Mouse (Mus musculus) heart, postnatal 4 days (tissue): ENCODE data around the gene Rufy4. TPM values are rescaled to one million over a fixed set of nuclear protein-coding genes. Genes with fewer than 3 reads are reported as not detected.

Experiments
- DNase-seq: peaks from one replicate; pipeline ENCODE4 v3.0.0; 2021
- total RNA-seq, 2 experiments: library from RNA; stranded (reverse); gene quantifications; 2 replicates each; pipeline ENCODE4 v1.2.3; 2021

Rufy4 gene
- total RNA-seq, 2 experiments from 2014 or later, result 1.1 to 1.2 TPM

DNA sequence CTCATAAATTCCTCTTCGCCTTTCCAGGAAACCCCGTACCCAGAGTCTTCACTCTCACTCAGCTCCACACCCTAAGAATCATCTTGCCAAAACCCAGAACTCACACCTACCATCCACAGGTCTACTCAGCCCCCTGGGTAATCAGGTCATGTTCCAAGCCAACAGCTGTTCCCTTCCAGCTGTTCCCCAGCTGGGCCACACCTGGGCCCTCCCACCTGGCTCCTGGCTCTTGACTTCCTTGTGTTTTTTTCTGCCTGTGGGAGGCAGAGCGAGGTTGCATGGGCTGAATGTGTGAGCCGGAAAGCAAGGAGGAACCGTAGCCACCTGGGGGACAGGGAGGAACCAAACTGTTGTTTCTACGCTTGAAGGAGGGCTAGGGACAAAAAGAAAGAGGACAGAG is 19.1 kb upstream of the Rufy4 start:
- DNase-seq, result no peak

DNA sequence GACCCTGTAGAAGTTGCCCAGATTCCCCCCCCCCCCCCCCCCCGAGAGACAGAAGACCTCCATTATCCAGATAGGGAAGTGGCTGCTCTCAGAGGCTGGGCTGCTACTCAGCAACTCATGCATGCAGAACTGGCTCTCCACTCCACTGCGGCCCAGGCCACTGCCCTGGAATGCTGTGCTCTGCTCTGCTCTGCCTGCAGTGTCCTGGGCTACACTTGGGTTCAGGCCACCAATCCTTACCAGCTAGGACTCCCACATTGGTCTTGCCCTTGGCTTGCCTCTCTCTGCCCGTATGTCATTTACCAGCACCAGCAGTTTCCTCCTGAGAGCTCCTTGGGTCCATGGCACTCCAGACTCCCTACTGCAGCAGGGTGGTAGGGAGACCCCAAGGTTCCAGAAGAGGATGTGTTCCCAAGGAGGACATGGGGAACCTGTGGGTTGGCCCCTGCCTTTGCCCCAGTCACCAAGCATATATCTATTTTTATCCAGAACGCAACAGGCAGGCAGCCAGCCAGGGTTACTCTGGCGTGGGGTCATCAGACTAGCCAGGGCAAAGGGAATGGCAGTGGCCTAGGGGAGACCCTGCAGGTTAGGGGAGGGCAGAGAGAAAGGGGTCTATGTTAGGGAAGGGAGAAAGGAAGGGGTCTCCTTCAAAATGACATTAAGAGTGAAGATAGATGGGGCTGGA is 17.3 kb upstream of the Rufy4 start:
- no peak for DNase-seq

DNA sequence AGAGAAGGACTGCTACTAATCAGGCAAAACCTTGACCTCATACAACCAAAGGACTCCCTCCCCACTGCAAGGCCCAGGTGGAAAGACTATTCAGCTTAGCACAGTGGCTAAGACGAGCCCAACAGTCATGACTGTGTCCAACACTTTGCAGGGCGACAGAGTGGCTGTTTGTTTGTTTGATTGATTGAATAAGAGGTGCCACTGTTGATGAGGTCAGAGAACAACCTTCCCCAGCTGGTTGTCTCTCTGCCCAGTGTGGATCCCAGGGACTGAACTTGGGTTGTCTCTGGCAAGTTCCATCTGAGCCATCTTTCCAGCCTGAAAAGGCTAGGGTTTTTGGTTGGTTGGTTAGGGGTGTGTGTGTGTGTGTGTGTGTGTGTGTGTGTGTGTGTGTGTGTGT is 15.7 kb upstream of the Rufy4 start:
- DNase-seq, result no peak

DNA sequence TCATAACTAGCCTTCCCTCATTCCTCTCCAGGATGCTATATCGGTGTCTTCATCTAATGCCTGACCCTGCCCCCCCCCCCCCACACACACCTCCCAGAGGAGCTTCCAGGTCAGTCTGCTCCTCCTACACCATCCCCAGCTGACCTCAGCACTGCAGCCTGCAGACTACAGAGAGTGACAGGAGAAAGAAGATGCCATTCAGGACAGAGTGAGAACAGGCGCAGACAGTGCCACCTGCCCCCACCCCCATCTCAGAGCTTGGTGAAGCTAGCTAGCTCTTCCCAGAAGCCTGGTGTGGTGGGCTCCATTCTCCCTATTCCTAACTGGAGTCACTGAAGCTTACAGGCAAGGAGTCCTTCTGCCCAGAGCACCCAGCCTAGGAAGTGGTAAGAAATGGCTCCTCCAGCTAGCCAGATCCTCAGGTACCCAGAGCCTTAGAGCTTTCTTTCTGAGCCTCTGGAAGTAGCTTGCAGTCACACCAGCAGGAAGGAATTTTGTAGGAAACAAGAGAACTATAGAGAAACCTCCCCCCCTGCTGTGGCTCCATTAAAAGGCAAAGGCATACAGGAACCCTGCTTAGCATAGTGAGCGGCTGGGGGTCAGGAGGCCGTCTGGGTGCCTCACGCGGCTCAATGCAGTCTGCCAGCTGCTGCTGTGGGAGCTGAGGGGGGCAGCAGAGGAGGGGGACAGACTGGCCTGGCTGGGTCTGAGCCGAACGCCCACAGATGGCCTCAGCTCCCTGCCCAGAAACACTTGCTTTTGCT is 14.2 kb upstream of the Rufy4 start:
- no peak for DNase-seq

DNA sequence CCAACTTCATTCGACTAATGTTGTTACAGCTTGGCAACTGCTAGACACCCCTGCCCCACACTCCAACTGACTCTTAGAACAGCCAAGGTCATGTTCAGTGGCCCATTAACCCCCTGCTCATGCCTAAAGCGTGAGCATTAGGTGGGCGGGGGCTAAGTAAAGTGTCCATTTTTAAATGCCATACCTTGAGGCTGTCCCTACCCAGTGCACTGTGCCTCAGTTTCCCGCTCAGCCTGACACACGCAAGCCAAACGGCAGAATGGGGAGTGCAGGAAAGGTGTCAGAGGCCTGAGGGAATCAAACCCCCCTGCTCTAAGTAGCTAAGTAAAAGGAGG is 13.7 kb upstream of the Rufy4 start:
- no peak for DNase-seq

DNA sequence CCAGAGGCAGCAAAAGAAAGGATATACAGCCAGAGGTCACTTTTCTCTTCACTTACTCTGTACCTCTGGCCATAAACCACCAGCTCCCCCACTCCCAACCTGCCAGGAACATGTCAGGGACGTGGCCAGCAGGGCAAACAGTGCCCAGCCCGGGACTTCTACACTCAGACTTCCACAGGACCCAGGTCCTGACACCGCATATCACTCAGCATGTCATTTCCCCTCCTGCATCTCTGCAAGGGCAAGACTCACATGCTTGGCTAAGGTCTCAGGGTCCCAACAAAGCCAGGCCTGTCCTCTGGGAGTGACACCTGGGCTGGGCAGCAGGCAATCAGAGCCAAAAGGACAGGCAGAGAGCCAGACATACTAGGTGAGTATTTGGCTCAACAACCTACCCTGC is 12.3 kb upstream of the Rufy4 start:
- no peak for DNase-seq

DNA sequence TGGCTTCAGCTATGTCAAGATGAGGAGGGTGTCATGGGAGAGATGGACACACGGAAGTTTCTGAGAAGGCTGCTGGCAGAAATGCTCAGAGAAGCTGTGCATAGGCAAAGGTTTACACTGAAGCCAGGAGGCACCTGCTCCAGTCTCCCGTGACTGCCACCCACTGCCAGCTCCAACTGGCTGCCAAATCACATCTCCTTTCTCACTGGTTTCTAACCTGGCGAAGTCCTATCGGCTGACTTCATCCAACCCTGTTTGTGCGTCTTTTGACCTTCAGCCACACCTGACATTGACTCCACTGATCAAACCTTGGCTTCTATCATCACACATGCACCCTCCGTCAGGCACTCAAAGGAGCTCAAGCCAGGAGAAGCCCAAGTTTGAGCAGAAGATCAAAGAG is 7.5 kb upstream of the Rufy4 start:
- no peak for DNase-seq

- DNase-seq, result peak; percentile 74
Measured at GRCm38 (mm10) chr1:74119115-74119514, 6.2 kb upstream of the Rufy4 start.

GRCm38 (mm10) chr1:74121138-74121537 is 4.2 kb upstream of the Rufy4 start:
- DNase-seq, result peak; percentile 6

GRCm38 (mm10) chr1:74121821-74122576 is 3.3 kb upstream of the Rufy4 start:
- DNase-seq, result peak; percentile 80

DNA sequence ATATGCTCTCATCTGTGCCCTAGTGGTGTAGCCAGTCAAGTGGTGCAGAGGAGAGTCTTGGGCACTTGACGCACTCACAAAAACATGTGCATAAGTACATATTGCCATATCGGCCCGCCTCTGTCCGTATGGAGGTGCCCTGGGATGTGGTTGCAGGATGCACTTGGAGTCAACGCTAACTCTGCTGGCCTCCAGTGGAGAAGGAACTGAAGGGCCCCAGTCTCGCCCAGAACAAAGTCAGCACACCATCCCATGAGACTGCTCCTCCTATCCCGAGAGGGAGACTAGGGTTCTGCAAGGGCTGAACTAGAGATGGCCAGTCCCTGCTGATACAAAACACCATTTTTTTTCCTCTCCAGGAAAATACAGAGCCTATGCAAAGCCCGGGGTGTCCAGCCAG is 2.1 kb upstream of the Rufy4 start:
- no peak for DNase-seq

DNA sequence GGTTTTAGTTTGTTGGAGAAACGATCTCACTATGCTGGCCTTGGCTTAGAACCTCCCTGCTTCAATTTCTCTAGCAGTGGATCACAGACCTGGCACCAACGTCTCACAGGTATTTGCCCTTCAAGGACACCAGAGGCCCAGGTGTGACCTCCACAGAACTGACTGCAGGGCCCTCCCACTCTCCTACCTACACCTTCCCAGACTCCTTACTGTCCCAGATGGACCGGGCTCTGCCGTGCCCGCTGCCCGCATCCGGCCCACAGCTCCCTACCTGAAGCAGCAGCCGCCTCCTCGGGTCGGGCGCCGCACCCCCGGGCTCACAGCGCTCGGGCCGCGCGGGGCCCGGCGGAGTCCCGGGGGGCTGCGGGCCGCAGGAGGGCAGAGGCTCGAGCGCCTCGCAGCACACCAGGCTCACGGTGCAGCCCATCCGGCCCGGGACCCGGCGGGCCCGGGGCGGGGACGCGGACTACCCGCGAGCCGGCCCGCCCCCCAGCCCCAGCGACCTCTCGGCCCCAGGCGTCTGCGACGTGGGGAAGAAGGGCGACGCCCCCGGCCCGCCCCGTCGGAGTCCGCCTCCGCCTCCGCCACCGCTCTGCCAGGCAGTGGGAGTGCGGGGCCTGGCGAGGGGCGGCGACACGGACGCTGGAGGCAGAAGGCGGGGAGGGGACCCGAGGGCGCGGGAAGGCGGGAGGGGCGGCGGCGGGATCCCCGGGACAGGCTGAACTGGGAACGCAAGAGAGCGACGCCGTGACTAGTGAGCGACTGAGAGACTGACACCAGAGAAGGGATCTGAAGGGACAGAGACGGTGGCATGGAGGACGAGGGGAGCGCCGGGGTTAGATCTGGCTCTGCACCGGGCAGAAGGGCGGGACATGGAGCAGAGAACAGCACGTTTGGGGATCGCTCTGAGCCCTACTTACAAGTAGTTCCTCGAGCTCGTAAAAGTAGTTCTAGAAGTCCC is 1.0 kb upstream of the Rufy4 start, which contains the start of gene Tns1:
Gene Tns1 (minus strand): TSS at position 429 of the 961 bp plus-strand sequence.
- DNase-seq, result peak; percentile 73

GRCm38 (mm10) chr1:74130883-74131659 is 5.7 kb downstream of the Rufy4 start:
- no peak for DNase-seq

GRCm38 (mm10) chr1:74132011-74132410 is 6.7 kb downstream of the Rufy4 start:
- DNase-seq, result no peak

DNA sequence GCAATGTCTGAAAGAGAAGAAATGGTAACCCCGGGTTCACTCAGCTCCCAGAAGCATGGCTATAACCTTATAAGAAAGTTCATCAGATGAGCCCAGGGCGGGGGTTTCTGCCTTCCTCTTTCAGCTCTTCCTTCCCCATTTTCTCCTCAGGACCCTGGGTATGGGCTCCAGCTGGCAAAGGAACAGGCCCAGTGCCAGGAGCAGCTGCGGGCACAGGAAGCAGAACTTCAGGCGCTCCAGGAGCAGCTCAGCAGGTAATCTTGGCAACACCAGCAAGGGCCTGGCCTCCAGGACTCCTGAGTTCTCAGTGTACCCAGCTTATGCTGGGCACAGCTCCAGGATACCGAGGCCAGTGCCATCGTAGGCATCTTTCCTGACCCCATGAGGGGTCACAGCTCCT is 8.6 kb downstream of the Rufy4 start:
- no peak for DNase-seq

GRCm38 (mm10) chr1:74135326-74135950 is 10.1 kb downstream of the Rufy4 start:
- no peak for DNase-seq

GRCm38 (mm10) chr1:74139415-74139814 is 14.1 kb downstream of the Rufy4 start:
- DNase-seq, result no peak

DNA sequence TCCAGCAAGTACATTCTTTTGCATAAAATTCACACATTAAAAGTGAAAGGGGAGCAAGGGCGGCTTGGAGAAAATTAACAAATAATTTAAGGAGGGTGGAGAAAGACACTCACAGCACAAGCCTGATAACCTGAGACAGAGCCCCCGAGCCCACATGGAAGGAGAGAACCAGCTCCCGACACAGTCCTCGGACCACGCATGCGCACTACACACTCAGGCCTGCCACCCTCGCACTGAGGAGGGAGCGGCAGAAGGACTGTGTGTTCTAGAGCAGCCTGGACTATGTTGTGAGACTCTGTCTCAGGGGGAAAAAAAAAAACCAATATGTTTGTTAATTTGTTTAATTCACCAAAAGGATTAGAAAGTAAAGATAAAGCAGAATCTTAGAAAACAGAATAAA is 16.4 kb downstream of the Rufy4 start:
- DNase-seq, result no peak

- DNase-seq, result no peak
Measured at GRCm38 (mm10) chr1:74149106-74149885, 24.0 kb downstream of the Rufy4 start.

- DNase-seq, result no peak
Measured at GRCm38 (mm10) chr1:74150101-74150500, 24.8 kb downstream of the Rufy4 start.
